Mouse (Mus musculus) heart, postnatal 0 days (tissue): ENCODE data around the gene Cnpy1. TPM values are rescaled to one million over a fixed set of nuclear protein-coding genes. Genes with fewer than 3 reads are reported as not detected.

ENCODE experiments used
- ATAC-seq: fragments of 200-750 bp; cut with Nextera tagmentation; 2 replicates; pipeline ENCODE4 v1.8.0; 2017; ENCODE audit warnings: low read depth, moderate number of reproducible peaks, moderate library complexity; ENCODE audit not compliant: insufficient read depth
- DNase-seq: peaks from one replicate; pipeline ENCODE4 v3.0.0-alpha.2; 2016; ENCODE audit warnings: low spot score
- H3K27ac ChIP-seq: fragments of 300-500 bp; sonication (generic); 2 replicates; pipeline ENCODE4 v1.5.1; 2014; ENCODE audit warnings: low read depth, mild to moderate bottlenecking
- H3K27me3 ChIP-seq: fragments of 300-500 bp; sonication (generic); 2 replicates; pipeline ENCODE4 v1.6.1; 2014; ENCODE audit warnings: low read length, mixed read lengths; ENCODE audit not compliant: control insufficient read depth, insufficient read depth
- H3K36me3 ChIP-seq: fragments of 300-500 bp; sonication (generic); replicated peaks from 2 replicates; pipeline ENCODE4 v1.6.1; 2014; ENCODE audit warnings: low read length, mixed read lengths; ENCODE audit not compliant: control insufficient read depth, insufficient read depth
- H3K4me1 ChIP-seq: fragments of 300-500 bp; sonication (generic); 2 replicates; pipeline ENCODE4 v1.6.1; 2014; ENCODE audit warnings: antibody characterized with exemption; ENCODE audit not compliant: control insufficient read depth, insufficient read depth
- H3K4me2 ChIP-seq: fragments of 300-500 bp; sonication (generic); 2 replicates; pipeline ENCODE4 v1.6.1; 2014; ENCODE audit warnings: low read depth, mild to moderate bottlenecking, low read length, moderate library complexity
- H3K4me3 ChIP-seq: fragments of 300-500 bp; sonication (generic); 2 replicates; pipeline ENCODE4 v1.5.1; 2014; ENCODE audit warnings: low read depth, low read length
- H3K9ac ChIP-seq: fragments of 300-500 bp; sonication (generic); replicated peaks from 2 replicates; pipeline ENCODE4 v1.6.1; 2014; ENCODE audit warnings: low read depth, low read length, mixed read lengths
- H3K9me3 ChIP-seq: fragments of 300-500 bp; sonication (generic); replicated peaks from 2 replicates; pipeline ENCODE4 v1.6.1; 2016; ENCODE audit warnings: low read length; ENCODE audit not compliant: control insufficient read depth
- CTCF ChIP-seq: IDR thresholded peaks from 2 replicates; pipeline ENCODE4 v1.5.1; 2016; ENCODE audit warnings: antibody characterized with exemption, control low read depth, low read depth
- EP300 ChIP-seq: IDR thresholded peaks from 2 replicates; pipeline ENCODE4 v1.6.1; 2016; ENCODE audit warnings: antibody characterized with exemption, low read depth
- WGBS: fragments of 180-500 bp; shearing (Covaris S2); extraction: QIAGEN DNeasy Blood & Tissue Kit; methylation state at CpG from one replicate; pipeline ENCODE4 v1.1.7; 2014; 5-methylcytosine and 5-hydroxymethylcytosine counted together
- polyA plus RNA-seq: library from polyadenylated mRNA; unstranded; fragments of >200 nt; fragmentation: Nextera tagmentation; extraction: Ambion mirVana; gene quantifications from 2 replicates; pipeline ENCODE4 v1.2.1, GENCODE M21; 2015
- total RNA-seq: library from RNA; depleted of rRNA; stranded (reverse); fragments of >200 nt; gene quantifications from 2 replicates; pipeline ENCODE4 v1.2.3, GENCODE M21; 2014; ENCODE audit warnings: low replicate concordance; rRNA removed

Gene Cnpy1
- total and polyA plus RNA-seq, 2 experiments from 2014 or later = not detected

DNA sequence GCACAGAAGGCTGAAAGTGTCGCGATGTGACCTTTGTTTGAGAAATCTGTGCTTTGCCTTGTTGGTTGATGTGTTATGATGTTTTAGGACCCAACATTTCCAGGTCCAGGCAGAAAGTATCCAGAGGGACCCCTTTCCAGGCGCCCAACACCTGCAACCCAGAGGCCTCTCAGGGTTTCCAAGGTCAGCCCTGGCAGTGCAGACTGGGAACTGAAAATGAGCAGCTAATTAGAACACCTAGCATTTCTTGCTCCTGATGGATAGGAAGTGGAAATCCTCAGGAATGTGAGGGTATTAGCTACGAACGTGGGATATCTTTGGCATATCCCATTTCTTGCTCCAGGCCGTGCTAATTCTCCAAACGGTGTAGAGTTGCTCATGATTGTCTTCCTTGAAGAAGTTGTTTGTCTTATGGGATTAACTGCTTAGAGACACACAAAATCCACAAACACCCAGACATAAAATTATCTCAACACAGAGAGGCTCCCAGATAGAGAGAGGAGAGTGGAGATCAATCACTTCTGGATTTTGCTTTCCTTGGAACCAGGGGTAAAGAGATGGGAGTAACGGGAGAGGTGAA lies 85.6 kb downstream of the Cnpy1 start:
- TF ChIP-seq EP300 (no peak), CTCF (no peak)
- 9% methylated on average over 8 of the region's 8 CpGs for WGBS

DNA sequence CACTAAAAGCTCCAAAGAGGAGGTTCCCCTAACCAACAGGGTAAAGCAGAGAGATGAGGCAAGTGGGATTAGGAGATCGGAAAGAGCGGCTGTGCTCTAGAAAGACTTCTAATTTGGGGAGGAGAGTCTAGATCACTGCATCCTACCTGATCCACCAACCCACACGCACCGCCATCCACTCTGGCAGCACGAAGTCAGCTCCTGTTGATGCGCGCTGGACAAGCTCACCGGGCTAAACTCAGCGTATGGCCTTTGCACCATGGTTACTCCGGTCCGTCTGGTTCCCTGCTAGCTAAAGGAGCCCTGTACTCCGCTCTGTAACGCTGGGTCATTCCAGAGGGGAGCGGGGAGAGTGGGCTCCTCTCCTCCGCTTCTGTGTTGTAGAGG lies 86.5 kb downstream of the Cnpy1 start:
- WGBS = 2% methylated on average over 15 of the region's 15 CpGs
- Histone ChIP-seq H3K27me3 (peaks cover 93% of the 10 kb centered on the region), H3K9me3 (no peaks in the 10 kb centered on the region), H3K4me1 (no peaks in the 10 kb centered on the region), H3K9ac (no peak overlapping the region), H3K4me3 (no peak overlapping the region), H3K36me3 (no peaks in the 10 kb centered on the region), H3K27ac (no peak overlapping the region), H3K4me2 (no peak overlapping the region)
- DNase-seq (no peak), ATAC-seq (no peak)
- TF ChIP-seq EP300 = no peak
- no peak for TF ChIP-seq CTCF

More for the DNA sequence above, 85.6 kb downstream of the Cnpy1 start:
- Histone ChIP-seq H3K4me1 (no peaks in the 10 kb centered on the region), H3K4me3 (no peak overlapping the region), H3K9ac (no peak overlapping the region), H3K4me2 (no peak overlapping the region), H3K36me3 (no peaks in the 10 kb centered on the region), H3K27ac (no peak overlapping the region), H3K27me3 (peaks cover 97% of the 10 kb centered on the region), H3K9me3 (no peaks in the 10 kb centered on the region)
- ATAC-seq = no peak
- no peak for DNase-seq

DNA sequence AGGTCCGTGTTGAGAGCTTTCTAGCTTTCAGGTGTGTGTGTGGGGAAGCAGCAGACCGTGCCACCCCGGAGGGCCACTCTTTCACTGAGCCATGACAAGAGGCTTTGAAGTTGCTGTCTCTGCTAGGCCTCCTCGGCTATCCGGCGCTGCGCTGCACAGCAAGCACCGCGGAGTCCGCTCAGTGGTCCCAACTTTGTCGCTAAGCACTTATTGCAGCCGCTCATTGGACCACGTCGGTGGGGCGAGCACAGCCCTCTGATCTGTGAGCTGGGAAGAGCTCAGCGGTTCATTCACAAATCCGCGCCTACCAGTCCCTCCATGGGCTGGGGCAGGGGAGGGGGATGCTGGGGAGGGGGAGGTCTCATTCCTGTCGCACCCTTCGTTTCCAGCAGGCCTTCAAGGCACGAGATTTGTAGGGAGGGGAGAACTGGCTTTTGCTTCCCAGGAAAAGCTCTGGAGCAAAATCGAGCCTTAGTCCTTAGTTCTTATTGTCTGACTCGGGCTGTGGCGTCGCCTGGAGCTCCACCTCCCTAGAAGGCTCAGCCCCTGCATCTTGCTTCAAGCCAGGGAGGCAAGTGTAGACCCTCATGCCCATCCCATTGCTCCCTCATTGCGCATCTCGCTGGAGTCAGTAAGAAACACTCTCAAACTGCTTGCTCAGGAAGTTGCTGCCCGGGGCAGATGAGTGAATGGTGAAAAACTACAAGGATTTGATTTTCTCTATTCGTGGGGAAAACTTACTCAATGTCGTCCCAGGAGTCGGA lies 87.1 kb downstream of the Cnpy1 start:
- Histone ChIP-seq H3K36me3 (no peaks in the 10 kb centered on the region), H3K4me3 (peak overlapping the region; percentile 12; the same call in 1 of the 2 replicates), H3K4me2 (no peak overlapping the region), H3K9me3 (no peaks in the 10 kb centered on the region), H3K27me3 (peaks cover 93% of the 10 kb centered on the region), H3K9ac (no peak overlapping the region), H3K4me1 (no peaks in the 10 kb centered on the region), H3K27ac (no peak overlapping the region)
- ATAC-seq (no peak), DNase-seq (no peak)
- WGBS = under 1% methylated on average over 31 of the region's 31 CpGs
- TF ChIP-seq CTCF (no peak), EP300 (no peak)

DNA sequence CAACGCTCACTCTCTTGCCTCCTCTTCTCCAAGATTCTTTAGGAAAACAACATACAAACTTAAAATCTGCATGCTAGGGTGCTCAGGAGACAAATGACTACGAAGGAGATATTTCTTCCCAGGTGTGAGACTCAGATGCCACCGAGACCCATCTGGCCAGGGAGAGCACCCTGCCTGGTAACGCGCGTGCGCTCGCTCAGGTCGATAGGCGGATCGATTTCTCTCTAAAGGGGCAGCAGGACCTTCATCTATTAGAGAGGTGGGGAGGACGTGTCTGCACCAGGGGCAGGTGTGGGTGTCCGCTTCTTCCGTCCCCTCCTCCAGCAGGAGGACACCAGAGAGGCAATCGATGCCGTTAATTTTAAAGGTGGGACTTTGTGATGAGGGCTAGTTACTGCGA lies 87.8 kb downstream of the Cnpy1 start:
- WGBS = 2% methylated on average over 17 of the region's 17 CpGs
- H3K27ac ChIP-seq = no peak overlapping the region
- H3K9me3 ChIP-seq = no peaks in the 10 kb centered on the region
- H3K4me1 ChIP-seq = no peaks in the 10 kb centered on the region
- peaks cover 89% of the 10 kb centered on the region for H3K27me3 ChIP-seq
- H3K4me3 ChIP-seq = no peak overlapping the region
- DNase-seq (no peak), ATAC-seq (no peak)
- no peak overlapping the region for H3K4me2 ChIP-seq
- H3K9ac ChIP-seq = no peak overlapping the region
- no peaks in the 10 kb centered on the region for H3K36me3 ChIP-seq
- TF ChIP-seq EP300 (no peak), CTCF (no peak)

GRCm38 (mm10) chr5:28157044-28157730 lies 88.4 kb downstream of the Cnpy1 start:
- WGBS = 5% methylated on average over 9 of the region's 9 CpGs
- no peak for ATAC-seq

More at GRCm38 (mm10) chr5:28157044-28157730, 88.4 kb downstream of the Cnpy1 start:
- no peak overlapping the region for H3K9ac ChIP-seq
- no peaks in the 10 kb centered on the region for H3K9me3 ChIP-seq
- H3K4me1 ChIP-seq = no peaks in the 10 kb centered on the region
- no peak for DNase-seq
- H3K27ac ChIP-seq = no peak overlapping the region
- no peaks in the 10 kb centered on the region for H3K36me3 ChIP-seq
- peaks cover 83% of the 10 kb centered on the region for H3K27me3 ChIP-seq
- no peak overlapping the region for H3K4me2 ChIP-seq
- no peak overlapping the region for H3K4me3 ChIP-seq
- no peak for TF ChIP-seq EP300
- TF ChIP-seq CTCF = no peak

Other genes with a start within 250 kb of the Cnpy1 start
- 49.9 and 57.2 TPM in 2 replicates for gene Insig1, start 174.4 kb downstream of the Cnpy1 start, total RNA-seq
- gene Insig1, start 174.4 kb downstream of the Cnpy1 start, polyA plus RNA-seq = 20.9 and 22.6 TPM in 2 replicates
- gene En2, start 80.1 kb downstream of the Cnpy1 start, total RNA-seq = not detected in 2 replicates
- not detected in 2 replicates for gene En2, start 80.1 kb downstream of the Cnpy1 start, polyA plus RNA-seq
- gene Rbm33, start 71.3 kb upstream of the Cnpy1 start, total RNA-seq = 16.6 and 17.1 TPM in 2 replicates
- gene Rbm33, start 71.3 kb upstream of the Cnpy1 start, polyA plus RNA-seq = 6.4 and 6.6 TPM in 2 replicates
- gene Shh, start 221.4 kb upstream of the Cnpy1 start, total RNA-seq = 0.38 TPM in 1 of 2 replicates, not detected in the other
- gene Shh, start 221.4 kb upstream of the Cnpy1 start, polyA plus RNA-seq = not detected in 2 replicates